Mouse (Mus musculus) splenic B cell, adult 2 months (primary cell): ENCODE data around the gene Efemp2.

Source experiments
- DNase-seq: peaks from one replicate; pipeline ENCODE4 v3.0.0-alpha.2; 2011; ENCODE audit warnings: low read depth, low spot score
- H3K27me3 ChIP-seq: 2 replicates; pipeline ENCODE4 v1.6.1; 2012; ENCODE audit warnings: mild to moderate bottlenecking, low read length, moderate library complexity, mixed read lengths; ENCODE audit not compliant: control insufficient read depth, poor library complexity, insufficient read depth, severe bottlenecking
- H3K36me3 ChIP-seq: 2 replicates; pipeline ENCODE4 v1.6.1; 2012; ENCODE audit warnings: mild to moderate bottlenecking, low read length, moderate library complexity, mixed read lengths; ENCODE audit not compliant: control insufficient read depth, poor library complexity, insufficient read depth, severe bottlenecking

Gene Efemp2

DNA sequence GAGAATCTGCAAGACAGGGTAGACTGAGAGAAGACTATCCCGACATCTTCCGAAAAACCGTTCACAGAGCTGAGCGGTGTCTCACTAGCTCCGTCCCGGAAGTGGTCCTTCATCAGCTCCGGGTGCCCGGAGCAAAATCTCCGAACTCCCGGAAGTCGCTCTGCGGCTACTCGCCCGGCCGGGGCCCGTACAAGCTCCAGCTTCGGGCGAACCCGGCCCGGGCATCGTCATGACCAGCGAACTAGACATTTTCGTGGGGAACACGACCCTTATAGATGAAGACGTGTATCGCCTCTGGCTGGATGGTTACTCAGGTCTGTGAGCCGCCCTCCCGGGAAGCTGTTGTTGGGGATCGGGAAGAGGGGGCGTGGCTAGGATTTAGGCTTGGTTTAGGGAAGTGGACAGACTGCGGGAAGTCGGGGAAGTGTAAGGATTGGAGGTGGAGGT lies 13.3 kb upstream of the Efemp2 start, which contains the start of gene Fibp:
Fibp (plus strand) TSS at position 151 of the 447 bp plus-strand sequence.
- peak; percentile 88 for DNase-seq
- peaks cover 3% of the 10 kb centered on the region; the same call in 1 of the 2 replicates for H3K36me3 ChIP-seq
- no peaks in the 10 kb centered on the region for H3K27me3 ChIP-seq

DNA sequence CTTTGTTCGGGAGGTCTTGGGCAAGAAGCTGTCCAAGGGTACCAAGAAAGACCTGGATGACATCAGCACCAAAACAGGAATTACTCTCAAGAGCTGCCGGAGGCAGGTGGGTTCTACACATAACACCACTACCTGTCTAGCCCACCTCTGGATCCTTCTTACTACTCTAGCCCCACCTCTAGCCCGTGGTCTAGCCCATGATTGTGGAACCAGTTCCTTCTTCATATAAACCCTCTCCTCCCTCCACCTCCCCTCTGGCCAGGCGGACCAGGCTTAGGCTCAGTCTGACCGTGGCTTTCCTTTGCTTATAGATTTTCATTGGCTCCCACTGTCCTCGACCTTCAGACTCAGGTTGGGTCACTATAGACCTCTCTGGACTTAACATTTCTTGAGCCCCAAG lies 12.3 kb upstream of the Efemp2 start:
- Histone ChIP-seq H3K27me3 (no peaks in the 10 kb centered on the region), H3K36me3 (peaks cover 8% of the 10 kb centered on the region; the same call in 1 of the 2 replicates)
- DNase-seq: no peak

DNA sequence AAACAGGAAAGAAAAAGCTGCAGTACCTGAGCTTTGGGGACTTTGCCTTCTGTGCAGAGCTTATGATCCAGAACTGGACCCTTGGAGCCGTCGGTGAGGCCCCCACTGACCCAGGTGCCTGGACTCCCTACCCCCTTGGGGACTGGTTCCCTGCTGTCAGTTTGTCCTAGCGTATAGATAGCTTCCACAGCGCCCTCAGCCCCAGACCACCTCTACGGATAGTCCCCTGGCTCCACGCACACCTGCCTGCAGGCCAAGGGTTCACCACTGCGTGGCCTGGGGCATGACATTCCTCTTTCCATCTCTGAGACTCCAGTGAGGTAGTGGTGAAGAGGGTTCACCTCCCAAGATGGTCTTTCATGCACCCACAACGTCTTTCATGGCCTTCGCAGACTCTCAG lies 10.5 kb upstream of the Efemp2 start:
- DNase-seq: no peak
- Histone ChIP-seq H3K36me3 (peaks cover 8% of the 10 kb centered on the region; the same call in 1 of the 2 replicates), H3K27me3 (no peaks in the 10 kb centered on the region)

DNA sequence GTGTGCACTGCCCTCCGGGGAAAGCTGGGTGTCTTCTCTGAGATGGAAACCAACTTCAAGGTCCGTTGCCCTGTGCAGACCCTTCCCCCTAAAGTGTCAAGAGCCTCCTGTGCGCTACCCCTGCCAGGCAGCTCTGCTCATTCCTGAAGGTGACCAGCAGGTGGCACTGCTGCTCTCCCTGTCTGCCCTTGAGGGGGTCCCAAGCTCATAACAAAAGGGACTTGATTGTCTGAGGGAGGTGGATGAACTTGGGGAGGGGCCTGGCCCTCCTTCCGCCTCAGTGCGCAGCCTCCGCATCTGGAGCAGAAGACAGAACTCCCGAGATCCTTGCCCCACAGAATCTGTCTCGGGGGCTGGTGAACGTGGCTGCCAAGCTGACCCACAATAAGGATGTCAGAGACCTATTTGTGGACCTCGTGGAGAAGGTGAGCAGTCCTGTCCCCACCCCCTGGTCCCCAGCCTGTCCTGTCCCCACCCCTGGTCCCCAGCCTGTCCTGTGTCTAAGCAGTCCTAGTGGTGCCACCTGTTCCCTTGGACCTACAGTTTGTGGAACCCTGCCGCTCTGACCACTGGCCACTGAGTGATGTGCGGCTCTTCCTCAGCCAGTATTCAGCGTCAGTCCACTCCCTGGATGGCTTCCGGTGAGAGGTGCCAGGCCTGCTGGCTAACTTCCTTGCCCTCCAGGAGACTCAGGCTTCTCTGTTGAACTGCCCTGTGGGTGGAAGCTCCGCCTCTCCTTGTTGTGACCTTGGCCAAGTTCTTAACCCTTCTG lies 9.8 kb upstream of the Efemp2 start:
- Histone ChIP-seq H3K27me3 (no peaks in the 10 kb centered on the region), H3K36me3 (peaks cover 8% of the 10 kb centered on the region; the same call in 1 of the 2 replicates)
- peak; percentile 71 for DNase-seq

GRCm38 (mm10) chr19:5465037-5465436 lies 8.7 kb upstream of the Efemp2 start:
- Histone ChIP-seq H3K36me3 (peaks cover 8% of the 10 kb centered on the region; the same call in 1 of the 2 replicates), H3K27me3 (no peaks in the 10 kb centered on the region)
- DNase-seq: no peak

- H3K27me3 ChIP-seq: no peaks in the 10 kb centered on the region
- H3K36me3 ChIP-seq: peaks cover 8% of the 10 kb centered on the region; the same call in 1 of the 2 replicates
- DNase-seq: no peak
Observed at GRCm38 (mm10) chr19:5466916-5467500, 6.7 kb upstream of the Efemp2 start.

DNA sequence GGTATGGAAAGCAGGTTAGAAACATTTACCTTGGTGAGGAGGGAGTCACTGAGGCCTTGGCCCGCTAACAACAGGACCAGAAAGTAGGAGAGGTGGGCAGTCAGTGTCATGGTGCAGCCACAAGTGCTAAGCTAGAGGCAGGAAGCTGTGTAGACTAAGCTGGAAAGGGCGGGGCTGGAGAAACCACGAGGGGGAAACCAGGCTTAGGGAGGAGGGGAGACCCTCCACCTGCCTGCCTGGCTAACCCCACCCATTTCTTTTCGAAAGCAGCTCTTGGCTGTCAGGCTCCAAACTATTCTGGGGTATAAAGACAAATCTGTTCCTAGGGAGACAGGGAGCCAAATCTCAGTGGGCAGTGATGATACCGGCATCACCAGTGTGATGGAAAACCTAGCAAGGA lies 5.4 kb upstream of the Efemp2 start, which contains the start of gene Ctsw:
Ctsw (minus strand) TSS at position 134 of the 400 bp plus-strand sequence.
- Histone ChIP-seq H3K27me3 (no peaks in the 10 kb centered on the region), H3K36me3 (peaks cover 8% of the 10 kb centered on the region; the same call in 1 of the 2 replicates)
- no peak for DNase-seq

GRCm38 (mm10) chr19:5471846-5472245 lies 1.9 kb upstream of the Efemp2 start:
- no peak for DNase-seq
- Histone ChIP-seq H3K27me3 (no peaks in the 10 kb centered on the region; the same call in 1 of the 2 replicates), H3K36me3 (no peaks in the 10 kb centered on the region)

DNA sequence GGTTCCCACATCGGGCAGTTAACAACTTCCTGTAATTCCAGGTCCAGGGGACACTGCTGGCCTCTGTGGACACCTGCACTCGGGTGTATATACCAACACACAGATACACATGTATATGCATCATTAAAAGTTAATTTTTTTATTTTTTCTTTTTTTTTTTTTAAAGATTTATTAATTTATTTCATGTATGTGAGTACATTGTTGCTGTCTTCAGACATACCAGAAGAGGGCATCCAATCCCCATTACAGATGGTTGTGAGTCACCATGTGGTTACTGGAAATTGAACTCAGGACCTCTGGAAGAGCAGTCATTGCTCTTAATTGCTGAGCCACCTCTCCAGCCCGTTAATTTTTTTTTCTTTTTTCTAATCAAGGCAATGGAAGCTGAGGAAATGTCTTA lies 897 bp upstream of the Efemp2 start:
- DNase-seq: peak; percentile 37
- Histone ChIP-seq H3K27me3 (no peaks in the 10 kb centered on the region; the same call in 1 of the 2 replicates), H3K36me3 (no peaks in the 10 kb centered on the region)

DNA sequence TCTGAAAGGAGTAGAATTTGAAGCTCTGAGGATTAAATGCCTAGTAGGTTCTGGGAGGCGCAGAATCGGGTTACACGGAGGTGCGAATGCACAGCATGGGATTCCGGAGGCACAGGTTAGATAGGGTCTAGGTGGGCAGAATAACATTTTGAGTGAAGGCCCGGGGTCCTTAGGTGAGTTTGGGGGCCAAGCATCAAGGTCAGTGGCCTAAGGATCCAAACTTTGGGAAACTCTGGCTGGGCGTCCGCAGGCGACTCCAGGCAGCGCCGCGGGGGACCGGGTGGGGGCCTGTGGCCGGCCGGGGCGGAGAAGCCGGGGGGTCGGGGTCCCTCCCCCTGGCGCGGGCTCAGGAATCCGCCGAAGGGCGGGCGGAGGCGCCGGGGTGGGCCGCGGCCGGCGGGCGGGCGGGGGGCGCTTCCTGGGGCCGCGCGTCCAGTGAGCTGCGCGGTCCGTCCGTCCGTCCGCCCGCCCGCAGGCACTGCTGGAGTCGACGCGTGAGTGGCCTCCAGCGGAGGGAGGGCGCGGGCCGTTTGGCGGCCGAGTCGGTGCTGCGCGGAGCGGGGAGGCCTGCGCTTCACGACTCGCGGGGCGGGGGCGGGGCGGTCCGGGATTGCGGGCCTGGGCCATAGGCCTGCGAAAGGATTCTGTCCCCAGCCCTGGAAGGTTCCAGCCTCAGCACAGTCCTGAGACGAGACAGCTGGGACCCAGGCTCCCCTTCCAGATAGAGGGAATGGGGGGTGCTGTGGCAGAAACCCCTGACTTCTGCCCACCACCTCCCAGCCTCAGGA lies 721 bp downstream of the Efemp2 start:
- no peak for DNase-seq
- no peaks in the 10 kb centered on the region; the same call in 1 of the 2 replicates for H3K27me3 ChIP-seq

DNA sequence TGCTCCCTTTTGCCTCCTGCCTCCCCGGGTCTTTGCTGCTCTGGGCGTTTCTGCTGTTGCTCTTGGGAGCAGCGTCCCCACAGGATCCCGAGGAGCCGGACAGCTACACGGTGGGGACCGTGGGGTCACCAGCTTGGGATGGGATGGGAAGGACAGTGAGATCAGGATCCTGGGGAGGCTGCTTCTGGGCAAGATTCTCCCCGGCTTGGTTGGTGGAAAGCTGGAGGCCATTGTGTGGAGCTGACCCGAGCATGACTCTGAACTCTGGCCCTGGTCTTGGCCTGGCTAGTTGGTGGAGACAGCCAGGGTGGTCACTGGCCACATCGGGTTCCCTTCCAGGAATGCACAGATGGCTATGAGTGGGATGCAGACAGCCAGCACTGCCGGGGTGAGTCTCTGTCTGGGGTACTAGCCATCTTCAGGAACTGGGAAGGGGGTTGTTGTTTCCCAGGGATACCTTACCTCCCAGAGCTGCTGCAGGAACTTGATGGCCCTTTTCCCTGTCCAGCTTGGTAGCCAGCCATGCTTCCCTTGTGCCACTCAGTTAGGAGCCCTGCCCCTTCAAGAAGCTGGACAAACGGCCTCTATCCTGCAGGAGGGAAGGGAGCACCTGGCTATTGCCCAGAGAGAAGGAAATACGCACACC lies 1.4 kb downstream of the Efemp2 start:
- no peaks in the 10 kb centered on the region for H3K36me3 ChIP-seq
- no peaks in the 10 kb centered on the region; the same call in 1 of the 2 replicates for H3K27me3 ChIP-seq
- DNase-seq: no peak

More for the DNA sequence above, 721 bp downstream of the Efemp2 start:
- H3K36me3 ChIP-seq: no peaks in the 10 kb centered on the region

DNA sequence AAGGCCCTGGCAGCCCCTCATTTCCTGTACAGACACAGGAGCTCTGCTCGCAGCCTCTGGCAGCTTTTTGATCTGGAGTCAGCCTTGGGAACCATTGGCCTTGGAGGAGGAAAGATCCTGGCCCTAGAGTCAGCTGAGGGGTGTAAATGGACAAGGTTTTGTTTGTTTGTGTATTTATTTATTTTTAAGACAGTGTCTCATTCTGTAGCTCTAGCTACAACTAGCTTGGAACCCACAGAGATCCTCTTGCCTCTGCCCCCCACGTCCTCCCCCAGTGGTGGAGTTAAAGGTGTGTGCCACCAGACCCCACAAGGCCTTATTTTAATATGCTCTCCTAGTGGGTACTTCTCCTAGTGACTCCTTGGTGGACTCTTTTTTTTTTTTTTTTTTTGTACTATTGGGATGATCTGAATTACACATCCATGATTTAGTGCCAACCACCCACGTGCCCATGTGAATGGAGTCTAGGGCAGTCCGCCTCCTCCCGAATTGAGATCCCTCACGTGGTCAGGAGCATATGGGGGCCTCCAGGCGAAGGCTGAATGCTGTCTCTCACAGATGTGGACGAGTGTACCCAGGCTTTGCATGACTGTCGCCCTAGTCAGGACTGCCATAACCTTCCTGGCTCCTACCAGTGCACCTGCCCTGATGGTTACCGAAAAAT lies 3.4 kb downstream of the Efemp2 start:
- Histone ChIP-seq H3K27me3 (no peaks in the 10 kb centered on the region; the same call in 1 of the 2 replicates), H3K36me3 (no peaks in the 10 kb centered on the region)
- DNase-seq: no peak

GRCm38 (mm10) chr19:5477668-5478300 lies 4.0 kb downstream of the Efemp2 start:
- no peak for DNase-seq
- H3K27me3 ChIP-seq: no peaks in the 10 kb centered on the region; the same call in 1 of the 2 replicates
- no peaks in the 10 kb centered on the region for H3K36me3 ChIP-seq
